Mouse (Mus musculus): ENCODE results near the gene Gnb1l.

Gnb1l gene

DNA sequence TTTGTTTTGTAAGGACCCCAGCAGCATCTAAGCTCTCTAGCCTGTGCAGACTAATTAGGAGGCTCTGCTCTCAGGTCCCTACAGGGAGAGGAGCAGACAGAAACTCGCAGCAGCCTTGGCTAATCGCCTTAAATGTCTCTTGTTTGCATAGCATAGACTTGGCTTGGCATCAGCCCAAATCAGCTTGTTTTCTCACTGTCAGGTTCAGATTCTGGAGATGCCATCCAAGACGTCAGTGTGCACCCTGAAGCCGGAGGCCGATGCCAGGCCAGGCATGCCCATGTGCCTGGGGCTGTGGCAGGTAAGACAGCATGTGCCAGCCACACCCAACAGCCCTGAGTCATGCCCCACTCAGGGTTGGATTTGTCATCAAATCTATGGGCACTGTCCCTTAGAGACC lies 49.4 kb downstream of the Gnb1l start:
- no peak for DNase-seq (ENCODE audit: low spot score in 2 of 2)

GRCm38 (mm10) chr16:18551604-18552003 lies 53.1 kb downstream of the Gnb1l start:
- no peak for DNase-seq (ENCODE audit: low spot score in 2 of 2)

DNA sequence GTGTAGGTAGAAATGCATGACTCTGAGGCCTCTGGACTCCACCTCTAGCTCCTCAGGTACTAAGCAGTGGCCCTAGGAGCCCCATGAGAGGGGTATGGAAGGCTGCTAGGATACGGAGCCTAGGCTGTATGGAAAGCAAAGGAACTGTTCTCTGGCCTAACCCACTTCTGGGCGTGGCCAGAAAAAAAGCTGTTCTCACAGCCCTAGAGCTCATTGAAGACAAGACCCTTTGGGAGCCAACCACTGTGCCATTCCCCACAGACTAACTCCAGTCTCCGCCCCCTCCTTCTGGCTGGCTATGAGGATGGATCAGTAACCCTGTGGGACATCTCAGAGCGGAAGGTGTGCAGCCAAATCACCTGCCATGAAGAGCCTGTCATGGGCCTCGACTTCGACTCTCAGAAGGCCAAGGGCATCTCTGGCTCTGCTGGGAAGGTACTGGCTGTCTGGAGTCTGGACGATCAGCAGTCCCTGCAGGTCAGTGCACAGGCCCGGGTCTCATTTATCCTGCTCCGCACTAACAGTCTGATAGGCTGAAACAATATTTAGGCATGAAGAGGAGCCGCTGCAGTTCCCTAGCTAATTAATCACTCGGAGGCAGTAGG lies 53.7 kb downstream of the Gnb1l start:
- DNase-seq (ENCODE audit: low spot score in 2 of 2): no peak

DNA sequence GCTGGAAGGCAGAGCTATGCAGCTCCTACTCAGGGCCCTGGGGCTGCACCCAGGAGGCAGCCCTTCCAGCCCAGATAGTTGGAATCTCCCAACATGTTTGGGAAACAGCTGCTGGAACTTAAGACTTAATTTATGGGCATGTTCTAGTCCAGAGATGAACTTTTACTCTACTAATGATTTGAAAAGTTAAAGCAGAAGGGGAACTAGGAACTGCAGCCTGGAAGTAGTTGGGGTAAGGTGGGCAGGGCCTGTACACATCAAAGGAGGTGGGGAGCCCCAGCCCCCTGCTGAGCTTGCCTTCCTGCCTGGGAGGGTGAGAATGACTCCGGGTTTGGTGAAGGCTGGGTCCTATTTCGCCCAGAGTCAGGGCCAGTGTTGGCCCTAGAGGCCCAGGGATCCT lies 56.2 kb downstream of the Gnb1l start:
- DNase-seq (ENCODE audit: low spot score in 2 of 2): no peak

GRCm38 (mm10) chr16:18555235-18555935 lies 56.9 kb downstream of the Gnb1l start:
- DNase-seq (ENCODE audit: low spot score in 2 of 2): no peak

GRCm38 (mm10) chr16:18556461-18556860 lies 57.9 kb downstream of the Gnb1l start:
- DNase-seq (ENCODE audit: low spot score in 2 of 2): no peak

DNA sequence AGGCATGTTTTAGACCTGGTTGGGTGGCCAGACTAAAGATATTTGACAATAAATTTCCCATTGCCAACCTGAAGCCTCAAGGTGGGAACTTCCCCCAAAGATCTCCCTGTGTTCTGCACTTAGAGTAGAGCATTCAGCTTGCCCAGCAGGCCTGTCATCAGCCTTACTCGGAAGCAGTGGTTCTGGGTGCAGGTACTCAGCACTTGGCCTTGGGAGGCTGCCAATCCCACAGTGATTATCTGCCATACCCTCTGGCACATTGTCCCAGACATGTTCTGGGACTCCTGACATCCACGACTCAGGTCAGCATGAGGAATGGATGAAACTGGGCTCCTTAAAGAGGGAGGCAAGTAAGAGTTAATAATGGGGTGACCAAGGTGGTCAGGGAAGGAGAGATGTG lies 66.0 kb downstream of the Gnb1l start:
- no peak for DNase-seq (ENCODE audit: low spot score in 2 of 2)

GRCm38 (mm10) chr16:18568599-18568998 lies 70.1 kb downstream of the Gnb1l start:
- DNase-seq (ENCODE audit: low spot score in 2 of 2): no peak

GRCm38 (mm10) chr16:18574196-18574595 lies 75.7 kb downstream of the Gnb1l start:
- no peak for DNase-seq (ENCODE audit: low spot score in 2 of 2)

DNA sequence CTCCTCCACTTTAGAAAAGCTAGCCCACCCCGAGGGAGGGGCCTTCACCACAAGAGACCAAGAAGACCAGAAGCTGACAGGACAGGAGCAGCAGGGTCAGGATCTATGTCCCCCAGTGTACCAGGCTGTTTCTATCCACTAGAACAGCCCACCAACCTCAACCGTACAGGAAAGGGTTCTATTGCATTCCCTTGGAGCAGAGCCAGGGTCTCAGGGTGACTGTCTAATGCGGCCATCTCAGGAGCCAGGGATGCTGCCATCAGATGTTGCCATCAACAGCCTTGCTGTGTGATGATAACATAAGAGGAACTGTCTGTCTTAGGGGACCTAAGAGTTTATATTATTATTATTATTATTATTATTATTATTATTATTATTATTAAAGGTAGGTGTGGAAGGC lies 78.6 kb downstream of the Gnb1l start:
- DNase-seq (ENCODE audit: low spot score in 2 of 2): no peak

DNA sequence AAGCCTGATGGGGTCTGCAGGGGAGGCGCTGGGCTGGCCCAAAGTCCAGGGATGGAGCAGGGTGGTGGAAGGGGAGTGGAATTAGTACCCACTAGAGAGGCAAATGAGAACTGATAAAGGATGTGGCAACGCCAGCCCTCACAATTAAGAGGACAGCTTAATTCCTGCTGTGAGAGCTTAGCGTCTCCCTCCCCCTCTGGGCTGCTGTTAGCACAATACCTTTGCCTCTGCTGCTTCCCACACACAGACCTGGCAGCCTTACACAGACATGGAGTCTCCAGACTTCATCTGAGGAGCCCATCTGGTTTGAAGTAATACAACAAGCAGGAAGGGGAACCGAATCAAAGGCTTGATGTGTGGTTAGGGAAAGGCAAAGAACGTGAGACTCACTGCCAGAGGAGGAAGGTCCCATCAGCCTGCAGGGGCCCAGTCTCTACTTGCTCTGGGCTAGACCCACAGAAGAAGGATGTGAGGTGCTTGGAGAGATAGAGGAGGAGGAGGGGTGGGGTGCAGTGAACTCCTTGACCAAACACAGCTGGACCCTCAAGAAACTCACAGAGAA lies 79.2 kb downstream of the Gnb1l start:
- no peak for DNase-seq (ENCODE audit: low spot score in 2 of 2)

DNA sequence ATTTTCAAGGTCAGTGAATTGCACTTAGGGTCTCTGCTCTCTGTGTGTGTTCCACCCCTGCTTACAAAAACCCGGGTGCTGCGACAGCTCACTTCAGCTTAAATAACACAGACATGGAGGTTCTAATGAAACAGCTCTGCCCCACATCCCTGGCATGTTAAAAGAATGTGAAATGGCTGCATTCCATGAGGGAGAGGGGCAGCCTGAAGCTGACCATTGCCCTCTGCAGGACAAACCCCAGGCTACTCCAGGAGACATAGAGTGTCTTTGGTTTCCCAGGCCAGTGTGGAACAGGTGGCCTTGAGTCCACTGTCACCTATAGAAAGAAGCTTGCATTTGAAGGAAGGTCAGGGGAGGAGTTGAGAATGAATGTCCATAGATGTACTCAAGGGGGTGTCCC lies 81.9 kb downstream of the Gnb1l start:
- DNase-seq (ENCODE audit: low spot score in 2 of 2): no peak

DNA sequence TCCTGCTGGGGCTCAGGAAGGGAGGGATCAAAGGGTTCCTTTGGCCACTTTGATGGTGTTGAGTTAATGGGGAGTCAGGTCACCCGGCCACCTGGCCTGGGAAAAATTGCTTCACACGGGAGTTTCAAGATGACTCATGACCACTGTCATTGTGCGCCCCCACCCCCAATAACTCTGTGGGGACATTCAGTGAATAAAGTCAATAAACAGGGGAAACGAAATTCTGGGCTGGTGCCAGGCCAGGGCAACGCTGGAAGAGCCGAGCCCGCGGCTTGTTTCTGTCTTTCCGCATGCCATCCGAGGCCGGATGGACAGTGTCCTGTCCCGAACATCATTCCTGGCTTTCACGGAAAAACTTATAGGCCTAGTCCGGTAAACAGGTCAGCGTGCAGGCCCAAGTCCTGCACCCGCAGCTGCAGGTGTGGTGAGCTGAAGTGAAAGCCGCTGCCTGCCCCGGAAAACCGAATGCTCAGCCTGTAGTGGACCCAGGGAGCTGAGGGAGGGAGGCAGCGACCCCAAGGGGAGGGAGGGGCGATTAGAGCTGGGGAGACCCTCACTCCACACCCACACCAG lies 82.6 kb downstream of the Gnb1l start:
- DNase-seq (ENCODE audit: low spot score in 2 of 2): no peak

DNA sequence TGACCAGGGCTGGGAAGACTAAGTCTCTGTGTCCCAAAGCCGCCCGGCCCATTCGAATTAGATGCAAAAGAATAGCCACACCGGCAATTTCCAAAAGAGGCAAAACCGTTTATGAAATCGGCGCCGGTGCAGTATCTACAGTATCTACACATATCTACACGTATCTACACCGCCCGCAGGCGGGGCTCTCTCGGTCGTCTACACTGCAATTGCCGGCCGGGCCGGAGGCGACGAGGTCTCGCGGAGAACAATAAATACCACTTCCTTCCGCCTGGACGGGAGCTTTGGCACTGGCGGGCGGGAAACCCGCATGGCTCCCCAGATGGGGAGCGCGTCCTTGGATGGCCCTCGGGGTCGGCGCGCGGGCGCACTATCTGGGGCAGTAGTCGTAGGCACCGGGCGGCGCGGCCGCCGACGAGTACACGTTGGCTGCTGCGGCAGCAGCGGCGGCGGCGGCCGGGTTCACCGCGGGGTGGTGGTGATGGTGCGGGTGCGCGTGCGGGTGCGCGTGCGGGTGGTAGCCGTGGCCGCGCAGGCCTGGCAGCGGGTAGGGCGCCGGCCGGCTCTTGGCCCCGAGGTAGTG lies 83.2 kb downstream of the Gnb1l start:
- no peak for DNase-seq (ENCODE audit: low spot score in 2 of 2)

GRCm38 (mm10) chr16:18582426-18583148 lies 84.1 kb downstream of the Gnb1l start:
- no peak for DNase-seq (ENCODE audit: low spot score in 2 of 2)

DNA sequence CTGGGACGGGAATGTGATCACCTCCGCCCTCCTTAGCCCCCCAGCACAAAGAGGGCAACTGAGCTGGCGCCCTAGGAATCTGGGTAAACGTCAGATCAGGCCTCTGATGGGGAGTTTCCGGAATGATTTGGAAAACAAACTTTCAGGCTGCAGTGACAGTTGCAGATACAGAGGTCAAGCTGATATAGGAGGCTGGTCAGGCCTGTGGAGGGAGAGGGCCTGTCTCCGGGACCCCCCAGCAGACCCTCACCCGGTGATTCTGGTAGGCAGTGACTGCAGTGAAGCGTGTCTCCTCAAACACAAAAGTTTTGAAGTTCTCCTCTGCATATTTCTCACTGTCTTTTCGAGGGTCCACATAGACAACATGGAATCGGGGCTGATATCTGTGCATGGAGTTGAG lies 84.7 kb downstream of the Gnb1l start:
- no peak for DNase-seq (ENCODE audit: low spot score in 2 of 2)

GRCm38 (mm10) chr16:18583673-18584357 lies 85.3 kb downstream of the Gnb1l start:
- no peak for DNase-seq (ENCODE audit: low spot score in 2 of 2)

GRCm38 (mm10) chr16:18584901-18585510 lies 86.5 kb downstream of the Gnb1l start:
- no peak for DNase-seq (ENCODE audit: low spot score in 2 of 2)

- no peak for DNase-seq (ENCODE audit: low spot score in 2 of 2)
These were observed 87.2 kb downstream of the Gnb1l start for GRCm38 (mm10) chr16:18585676-18586075.

- DNase-seq (ENCODE audit: low spot score in 2 of 2): no peak
These were observed 87.8 kb downstream of the Gnb1l start for GRCm38 (mm10) chr16:18586076-18586905.

Data from spleen, postnatal 36 days (tissue).